Mouse (Mus musculus) brain, embryonic 14.5 days (tissue): Measurements from ENCODE around the gene Iqcb1. TPM values are rescaled to one million over a fixed set of nuclear protein-coding genes. Genes with fewer than 3 reads are reported as not detected.

Experiments
- DNase-seq: peaks from one replicate; pipeline ENCODE4 v3.0.0-alpha.2; 2011; ENCODE audit warnings: low read depth
- CTCF ChIP-seq: fragments of 200-500 bp; IDR thresholded peaks from 2 replicates; pipeline ENCODE4 v1.5.1; 2012; ENCODE audit warnings: inconsistent platforms, mild to moderate bottlenecking, moderate library complexity, borderline replicate concordance; ENCODE audit not compliant: insufficient read depth, insufficient read length; ENCODE audit errors: extremely low read depth
- POLR2A ChIP-seq: fragments of 200-500 bp; IDR thresholded peaks from 2 replicates; pipeline ENCODE4 v1.6.1; 2012; ENCODE audit warnings: mild to moderate bottlenecking, inconsistent platforms, borderline replicate concordance; ENCODE audit not compliant: poor library complexity, insufficient read depth, insufficient read length, severe bottlenecking; ENCODE audit errors: extremely low read depth
- polyA plus RNA-seq: library from polyadenylated mRNA; depleted of rRNA; stranded (reverse); fragments of >200 nt; gene quantifications from 2 replicates; pipeline ENCODE4 v1.2.3, GENCODE M21; 2012

The Iqcb1 gene
- polyA plus RNA-seq, 1 experiment: 26.6 TPM

GRCm38 (mm10) chr16:36882737-36883343 lies 54.7 kb downstream of the Iqcb1 start:
- TF ChIP-seq CTCF (no peak), POLR2A (no peak)
- peak; percentile 61 for DNase-seq

DNA sequence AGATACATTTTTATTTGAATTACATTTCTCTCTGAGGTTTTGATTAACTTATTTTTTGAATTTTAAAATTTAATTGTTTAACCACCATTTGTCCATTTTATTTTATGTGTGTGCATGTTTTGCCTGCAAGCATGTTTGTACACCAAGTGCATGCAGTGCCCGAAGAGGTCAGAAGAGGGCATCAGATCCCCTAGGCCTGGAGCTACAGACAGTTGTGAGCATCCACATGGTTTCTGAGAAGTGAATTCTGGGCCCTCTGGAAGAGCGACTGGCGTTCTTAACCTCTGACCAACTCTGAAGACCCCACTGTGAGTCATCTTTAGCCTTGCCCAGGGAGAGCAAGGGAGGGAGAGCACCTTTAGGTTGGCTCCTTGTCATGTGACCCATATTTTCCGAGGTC lies 56.7 kb downstream of the Iqcb1 start:
- DNase-seq: peak; percentile 22
- TF ChIP-seq CTCF (peak; percentile 44; the same call in 1 of the 2 replicates), POLR2A (no peak)

- DNase-seq: no peak
- no peak for TF ChIP-seq POLR2A
- no peak for TF ChIP-seq CTCF
Observed at GRCm38 (mm10) chr16:36885912-36886311, 57.7 kb downstream of the Iqcb1 start.

- DNase-seq: no peak
- TF ChIP-seq POLR2A (no peak), CTCF (no peak)
Observed at GRCm38 (mm10) chr16:36887546-36887945, 59.4 kb downstream of the Iqcb1 start.

DNA sequence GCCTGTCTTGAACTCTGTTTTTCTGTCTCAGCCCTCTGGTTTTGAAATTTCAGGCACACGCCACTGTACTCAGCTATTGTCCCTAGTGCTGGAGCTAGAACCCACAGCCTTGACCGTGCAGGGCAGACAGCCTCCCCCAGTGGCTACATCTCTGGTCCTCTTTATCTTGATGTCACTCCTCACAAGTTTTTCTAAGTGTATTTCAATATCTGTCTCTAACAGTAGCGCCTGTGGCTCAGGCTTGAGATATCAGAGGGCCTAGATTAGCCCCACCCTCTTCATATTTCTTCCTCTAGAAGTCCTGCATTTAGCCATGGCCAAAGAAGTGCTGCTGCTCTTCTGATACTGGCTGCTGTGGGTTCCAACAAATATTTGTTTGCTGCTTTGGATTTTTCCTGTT lies 62.4 kb downstream of the Iqcb1 start:
- no peak for DNase-seq
- TF ChIP-seq CTCF (no peak), POLR2A (no peak)

DNA sequence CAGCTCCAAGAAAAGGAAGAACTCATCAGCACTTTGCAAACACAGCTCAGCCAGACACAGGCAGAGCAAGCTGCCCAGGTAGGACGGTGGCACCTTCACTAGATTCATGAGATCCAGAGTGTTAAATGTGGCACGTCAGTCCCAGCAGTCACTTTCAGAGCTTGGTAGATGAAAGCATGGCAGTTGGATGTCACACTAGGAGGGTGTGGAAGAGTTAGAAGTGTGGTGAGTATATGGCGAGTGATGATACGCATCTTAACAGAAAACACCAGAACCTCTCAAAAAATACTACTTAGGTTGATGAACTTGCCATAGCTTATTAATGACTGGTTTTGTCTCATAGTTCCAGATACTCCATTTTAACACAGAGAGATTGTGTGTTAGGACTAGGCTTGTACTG lies 63.2 kb downstream of the Iqcb1 start:
- TF ChIP-seq POLR2A (no peak), CTCF (no peak)
- no peak for DNase-seq

DNA sequence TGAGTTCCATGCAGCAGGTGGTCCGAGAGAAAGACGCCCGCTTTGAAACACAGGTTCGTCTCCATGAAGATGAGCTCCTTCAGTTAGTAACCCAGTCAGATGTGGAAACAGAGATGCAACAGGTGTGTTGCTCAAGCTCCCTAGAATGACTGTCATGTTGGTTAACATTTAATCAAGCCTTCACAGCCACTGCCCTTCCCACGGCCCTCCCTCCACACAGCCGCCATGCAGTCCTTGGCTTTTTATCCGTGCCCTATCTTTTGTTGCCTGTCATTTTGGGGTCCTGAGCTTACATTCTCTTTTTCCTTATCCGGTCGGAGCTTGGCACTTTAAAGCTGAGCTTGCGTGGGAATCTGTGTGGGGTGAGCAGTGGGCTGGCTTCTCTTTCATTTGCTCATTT lies 65.1 kb downstream of the Iqcb1 start:
- DNase-seq: no peak
- TF ChIP-seq CTCF (no peak), POLR2A (no peak)

- TF ChIP-seq POLR2A (no peak), CTCF (no peak)
- no peak for DNase-seq
Observed at GRCm38 (mm10) chr16:36896712-36897111, 68.5 kb downstream of the Iqcb1 start.

- TF ChIP-seq CTCF (no peak), POLR2A (no peak)
- no peak for DNase-seq
Observed at GRCm38 (mm10) chr16:36903156-36903555, 75.0 kb downstream of the Iqcb1 start.

- TF ChIP-seq CTCF (no peak), POLR2A (no peak)
- no peak for DNase-seq
Observed at GRCm38 (mm10) chr16:36911909-36912308, 83.7 kb downstream of the Iqcb1 start.

DNA sequence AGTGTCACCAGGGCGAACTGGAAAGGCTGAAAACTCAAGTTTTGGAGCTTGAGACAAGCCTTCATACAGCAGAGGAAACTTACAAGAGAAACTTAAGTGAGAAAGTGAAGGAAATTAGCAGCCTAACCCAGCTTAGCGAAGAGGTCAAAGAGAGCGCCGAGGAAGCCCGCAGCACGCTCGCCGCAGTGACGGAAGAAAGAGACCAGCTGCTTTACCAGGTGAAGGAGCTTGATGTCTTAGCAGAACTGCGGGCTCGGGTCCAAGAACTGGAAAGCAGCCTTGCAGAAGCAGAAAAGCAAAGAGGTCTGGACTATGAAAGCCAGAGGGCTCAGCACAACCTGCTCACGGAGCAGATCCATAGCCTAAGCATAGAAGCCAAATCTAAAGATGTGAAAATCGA lies 84.1 kb downstream of the Iqcb1 start:
- no peak for DNase-seq
- no peak for TF ChIP-seq POLR2A
- TF ChIP-seq CTCF: no peak

- TF ChIP-seq POLR2A (no peak), CTCF (no peak)
- no peak for DNase-seq
Observed at GRCm38 (mm10) chr16:36914195-36914594, 86.0 kb downstream of the Iqcb1 start.
